Mouse (Mus musculus): Measurements from ENCODE around the gene Fam71e1.

Fam71e1 gene

GRCm38 (mm10) chr7:44519240-44519913, 23.0 kb downstream of the Fam71e1 start:
- TF ChIP-seq GATA4 (IDR thresholded peaks at IDR 0.05; ENCODE audit: insufficient replicate concordance, low read length): no peak

GRCm38 (mm10) chr7:44520990-44521389, 24.6 kb downstream of the Fam71e1 start:
- no peak for TF ChIP-seq GATA4 (IDR thresholded peaks at IDR 0.05; ENCODE audit: insufficient replicate concordance, low read length)

- TF ChIP-seq GATA4 (IDR thresholded peaks at IDR 0.05; ENCODE audit: insufficient replicate concordance, low read length): no peak
Observed at GRCm38 (mm10) chr7:44521710-44522109, 25.3 kb downstream of the Fam71e1 start.

- no peak for TF ChIP-seq GATA4 (IDR thresholded peaks at IDR 0.05; ENCODE audit: insufficient replicate concordance, low read length)
Observed at GRCm38 (mm10) chr7:44523056-44523455, 26.7 kb downstream of the Fam71e1 start.

- no peak for TF ChIP-seq GATA4 (IDR thresholded peaks at IDR 0.05; ENCODE audit: insufficient replicate concordance, low read length)
Observed at GRCm38 (mm10) chr7:44524502-44524901, 28.1 kb downstream of the Fam71e1 start, which contains the start of gene Mybpc2. TSS of gene Mybpc2 (minus strand) at chr7:44524656.

- TF ChIP-seq GATA4 (IDR thresholded peaks at IDR 0.05; ENCODE audit: insufficient replicate concordance, low read length): no peak
Observed at GRCm38 (mm10) chr7:44525126-44525832, 28.9 kb downstream of the Fam71e1 start.

GRCm38 (mm10) chr7:44526414-44527154, 30.2 kb downstream of the Fam71e1 start:
- TF ChIP-seq GATA4 (IDR thresholded peaks at IDR 0.05; ENCODE audit: insufficient replicate concordance, low read length): no peak

- TF ChIP-seq GATA4 (IDR thresholded peaks at IDR 0.05; ENCODE audit: insufficient replicate concordance, low read length): no peak
Observed at GRCm38 (mm10) chr7:44527483-44528398, 31.4 kb downstream of the Fam71e1 start.

GRCm38 (mm10) chr7:44529518-44529917, 33.1 kb downstream of the Fam71e1 start:
- no peak for TF ChIP-seq GATA4 (IDR thresholded peaks at IDR 0.05; ENCODE audit: insufficient replicate concordance, low read length)

GRCm38 (mm10) chr7:44530507-44530906, 34.1 kb downstream of the Fam71e1 start:
- TF ChIP-seq GATA4 (IDR thresholded peaks at IDR 0.05; ENCODE audit: insufficient replicate concordance, low read length): no peak

GRCm38 (mm10) chr7:44531207-44531606, 34.8 kb downstream of the Fam71e1 start:
- TF ChIP-seq GATA4 (IDR thresholded peaks at IDR 0.05; ENCODE audit: insufficient replicate concordance, low read length): no peak

GRCm38 (mm10) chr7:44531946-44532732, 35.8 kb downstream of the Fam71e1 start, which contains the start of gene Spib:
TSS of gene Spib (minus strand) at chr7:44532071.
- no peak for TF ChIP-seq GATA4 (IDR thresholded peaks at IDR 0.05; ENCODE audit: insufficient replicate concordance, low read length)

GRCm38 (mm10) chr7:44532918-44533745, 36.8 kb downstream of the Fam71e1 start:
- TF ChIP-seq GATA4 (IDR thresholded peaks at IDR 0.05; ENCODE audit: insufficient replicate concordance, low read length): no peak
